Mouse (Mus musculus) brain, adult 2 months (tissue): Measurements from ENCODE around the gene Gm2696.
"Not testable (repeated sequence)": the region's sequence is repeated elsewhere in the genome, so short reads cannot be mapped to it uniquely, and the experiment has no call there.

Experiments
- DNase-seq: peaks from one replicate; pipeline ENCODE4 v3.0.0; 2011; ENCODE audit warnings: low read depth, low spot score

Gene Gm2696

DNA sequence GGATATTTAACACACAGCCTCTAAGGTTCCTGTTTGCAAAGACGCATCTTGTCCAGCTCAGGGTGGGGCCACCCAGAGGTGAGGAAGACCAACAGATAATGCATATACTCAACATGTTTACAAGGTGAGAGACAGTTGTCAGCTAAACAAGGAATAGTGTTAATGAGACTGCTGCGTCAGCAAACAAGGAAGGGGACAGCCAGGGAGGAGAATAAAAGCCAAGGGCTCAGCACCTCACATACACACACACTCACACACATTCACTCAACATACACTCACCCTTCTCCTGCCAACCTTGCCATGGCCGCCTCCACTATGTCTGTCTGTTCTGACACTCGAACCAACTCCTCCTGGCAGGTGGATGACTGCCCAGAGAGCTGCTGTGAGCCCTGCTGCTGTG, at the start of gene Gm2696:
TSS of gene Gm2696 (plus strand) at position 301 of the 400 bp plus-strand sequence.
- DNase-seq, result no peak

- no peak for DNase-seq
These were observed 44.8 kb upstream of the Gm2696 start for GRCm38 (mm10) chr10:77769727-77770126.

DNA sequence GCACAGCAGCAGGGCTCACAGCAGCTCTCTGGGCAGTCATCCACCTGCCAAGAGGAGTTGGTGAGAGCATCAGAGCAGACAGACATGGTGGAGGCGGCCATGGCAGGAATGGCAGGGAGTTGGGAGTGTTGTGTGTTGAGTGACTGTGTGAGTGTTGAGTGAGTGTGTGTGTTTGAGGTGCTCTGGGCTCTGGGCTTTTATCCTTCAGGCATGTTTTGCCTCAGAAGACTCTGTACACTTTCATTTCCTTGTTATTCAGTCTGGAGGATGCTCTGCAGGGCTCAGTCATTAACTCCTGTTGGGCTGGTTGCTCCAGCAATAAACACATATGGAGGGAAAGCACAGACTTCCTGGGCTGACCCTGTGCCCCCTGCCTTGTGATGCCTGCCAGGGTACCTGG, 43.3 kb upstream of the Gm2696 start, which contains the start of gene Gm3238:
TSS of gene Gm3238 (minus strand) at position 101 of the 400 bp plus-strand sequence.
- not testable (repeated sequence) for DNase-seq

- not testable (repeated sequence) for DNase-seq
These were observed 42.3 kb upstream of the Gm2696 start for GRCm38 (mm10) chr10:77772142-77772541.

- DNase-seq, result not testable (repeated sequence)
These were observed 37.6 kb upstream of the Gm2696 start, which contains the start of gene Gm7138 for GRCm38 (mm10) chr10:77776844-77777243. Gene Gm7138 (minus strand): TSS chr10:77776944.

DNA sequence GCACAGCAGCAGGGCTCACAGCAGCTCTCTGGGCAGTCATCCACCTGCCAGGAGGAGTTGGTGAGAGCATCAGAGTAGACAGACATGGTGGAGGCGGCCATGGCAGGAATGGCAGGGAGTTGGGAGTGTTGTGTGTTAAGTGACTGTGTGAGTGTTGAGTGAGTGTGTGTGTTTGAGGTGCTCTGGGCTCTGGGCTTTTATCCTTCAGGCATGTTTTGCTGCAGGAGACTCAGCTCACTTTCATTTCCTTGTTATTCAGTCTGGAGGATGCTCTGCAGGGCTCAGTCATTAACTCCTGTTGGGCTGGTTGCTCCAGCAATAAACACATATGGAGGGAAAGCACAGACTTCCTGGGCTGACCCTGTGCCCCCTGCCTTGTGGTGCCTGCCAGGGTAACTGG, 32.0 kb upstream of the Gm2696 start, which contains the start of gene Gm3250:
TSS of gene Gm3250 (minus strand) at position 101 of the 400 bp plus-strand sequence.
- DNase-seq, result not testable (repeated sequence)

DNA sequence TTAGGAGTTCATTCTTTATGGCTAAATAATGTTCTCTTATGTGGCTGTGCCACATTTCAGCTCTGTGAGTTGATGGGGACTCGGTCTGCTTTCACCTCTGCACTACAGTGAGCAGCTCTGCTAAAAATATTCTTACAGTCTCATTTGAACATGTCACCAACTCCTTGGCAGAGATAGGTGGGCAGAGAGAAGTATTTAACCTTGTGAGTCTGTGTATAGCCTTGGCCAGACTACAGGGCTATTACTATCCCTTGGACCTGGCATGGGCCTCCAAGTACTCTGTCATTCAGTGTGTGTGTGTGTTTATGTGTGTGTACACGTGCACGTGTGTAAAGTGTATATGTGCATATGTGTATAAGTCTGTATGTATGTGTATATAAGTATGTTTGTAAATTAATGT, 31.1 kb upstream of the Gm2696 start:
- DNase-seq, result not testable (repeated sequence)

GRCm38 (mm10) chr10:77787876-77788275, 26.6 kb upstream of the Gm2696 start, which contains the start of gene Gm7137:
Gene Gm7137 (minus strand): TSS chr10:77788200.
- DNase-seq, result not testable (repeated sequence)

DNA sequence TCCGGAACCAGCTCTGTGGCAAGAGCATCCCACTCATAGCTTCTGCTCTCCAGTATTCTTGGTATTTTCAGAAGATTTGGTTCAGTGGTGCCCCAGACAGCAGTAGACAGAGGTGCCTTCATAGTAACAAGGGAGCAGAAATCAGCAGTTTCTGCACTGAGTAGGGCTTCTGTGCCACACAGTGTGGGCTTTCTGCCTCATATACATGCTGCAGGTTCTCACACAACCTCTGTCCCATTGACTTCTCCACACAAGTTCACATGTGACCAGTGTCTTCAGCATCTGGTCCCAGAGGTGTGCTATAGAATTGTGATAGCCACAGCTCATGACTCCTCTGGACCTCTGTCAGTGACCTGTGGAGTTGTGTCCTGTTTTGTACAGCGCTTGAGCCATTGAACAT, 25.9 kb upstream of the Gm2696 start:
- no peak for DNase-seq

- no peak for DNase-seq
These were observed 19.5 kb upstream of the Gm2696 start, which contains the start of gene Gm9639 for GRCm38 (mm10) chr10:77794976-77795375. Gene Gm9639 (minus strand): TSS chr10:77795076.

GRCm38 (mm10) chr10:77797677-77798076, 16.8 kb upstream of the Gm2696 start:
- DNase-seq, result no peak

DNA sequence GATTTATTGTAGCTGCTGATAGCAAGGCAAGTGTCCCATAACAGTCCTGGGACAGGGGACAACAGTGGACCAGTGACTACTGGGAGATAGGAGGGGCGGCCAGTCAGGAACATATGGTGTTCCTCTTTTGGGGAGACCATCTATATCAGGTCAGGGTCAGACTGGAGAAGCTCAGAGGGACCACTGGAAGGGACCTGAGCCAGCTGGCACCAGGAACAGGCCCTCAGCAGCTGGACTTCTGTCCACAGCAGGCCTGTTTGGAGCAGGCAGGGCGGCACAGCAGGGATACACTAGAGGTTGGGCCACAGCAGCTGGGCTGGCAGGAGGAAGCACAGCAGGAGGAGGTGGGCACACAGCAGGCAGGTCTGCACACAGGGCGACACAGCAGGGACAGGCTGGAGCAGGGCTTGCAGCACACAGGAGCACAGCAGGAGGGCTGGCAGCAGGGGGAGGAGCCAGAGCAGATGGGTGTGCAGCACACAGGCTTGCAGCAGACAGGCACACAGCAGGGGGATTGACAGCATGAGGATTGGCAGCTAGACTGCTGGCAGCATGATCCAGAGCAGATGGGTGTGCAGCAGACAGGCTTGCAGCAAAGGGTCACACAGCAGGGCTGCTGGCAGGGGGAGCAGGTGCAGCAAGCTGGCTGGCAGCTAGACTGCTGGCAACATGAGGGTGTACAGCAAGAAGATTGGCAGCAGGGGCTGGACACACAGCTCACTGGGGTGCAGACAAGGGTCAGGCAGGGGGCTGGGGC, 16.1 kb upstream of the Gm2696 start:
- peak; percentile 23 for DNase-seq

GRCm38 (mm10) chr10:77798921-77799508, 15.5 kb upstream of the Gm2696 start, which contains the start of gene Gm19668:
Gene Gm19668 (minus strand): TSS chr10:77799133.
- no peak for DNase-seq

GRCm38 (mm10) chr10:77804095-77804494, 10.4 kb upstream of the Gm2696 start:
- DNase-seq, result no peak

- no peak for DNase-seq
These were observed 2.7 kb upstream of the Gm2696 start, which contains the start of gene Gm9507 for GRCm38 (mm10) chr10:77811743-77812142. Gene Gm9507 (minus strand): TSS chr10:77811843.

GRCm38 (mm10) chr10:77815514-77815913, 1.0 kb downstream of the Gm2696 start:
- peak; percentile 19 for DNase-seq

DNA sequence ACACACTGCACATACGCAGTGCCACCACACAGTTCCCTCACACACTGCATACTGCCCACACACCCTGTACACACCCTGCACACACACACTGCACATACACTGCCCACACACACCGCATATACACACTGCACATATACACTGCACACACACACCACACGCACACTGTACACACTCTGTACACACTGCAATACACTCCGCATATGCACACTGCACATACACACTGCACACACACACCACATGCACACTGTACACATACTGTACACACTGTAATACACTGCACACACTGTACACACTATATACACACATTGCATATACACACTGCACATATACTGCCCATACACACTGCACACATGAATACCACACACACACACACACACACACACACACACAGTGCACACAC, 4.0 kb downstream of the Gm2696 start:
- no peak for DNase-seq

- no peak for DNase-seq
These were observed 4.7 kb downstream of the Gm2696 start for GRCm38 (mm10) chr10:77819203-77819602.

- no peak for DNase-seq
These were observed 12.5 kb downstream of the Gm2696 start, which contains the start of gene Krtap10-4 for GRCm38 (mm10) chr10:77826951-77827350. Gene Krtap10-4 (minus strand): TSS chr10:77827095.

DNA sequence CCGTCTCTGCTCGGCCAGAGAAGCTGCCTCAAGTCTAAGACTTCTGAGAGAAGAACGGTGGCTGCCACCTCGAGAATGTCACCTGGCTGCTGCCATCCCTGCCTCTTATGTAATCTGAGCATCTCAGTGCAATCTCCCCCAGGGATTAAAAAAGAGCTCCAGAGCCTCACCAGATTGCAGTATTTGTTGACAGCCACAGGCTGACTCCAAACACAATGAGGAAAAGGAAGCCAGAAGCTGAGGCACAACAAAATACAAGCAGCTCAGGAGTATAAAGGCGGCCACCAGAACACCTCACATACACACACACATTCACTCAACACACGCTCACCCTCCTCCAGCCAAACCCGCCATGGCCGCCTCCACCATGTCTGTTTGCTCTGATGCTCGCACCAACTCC, 21.2 kb downstream of the Gm2696 start, which contains the start of gene Krtap10-10:
TSS of gene Krtap10-10 (plus strand) at position 301 of the 400 bp plus-strand sequence.
- peak; percentile 35 for DNase-seq

GRCm38 (mm10) chr10:77839006-77839405, 24.5 kb downstream of the Gm2696 start:
- no peak for DNase-seq

DNA sequence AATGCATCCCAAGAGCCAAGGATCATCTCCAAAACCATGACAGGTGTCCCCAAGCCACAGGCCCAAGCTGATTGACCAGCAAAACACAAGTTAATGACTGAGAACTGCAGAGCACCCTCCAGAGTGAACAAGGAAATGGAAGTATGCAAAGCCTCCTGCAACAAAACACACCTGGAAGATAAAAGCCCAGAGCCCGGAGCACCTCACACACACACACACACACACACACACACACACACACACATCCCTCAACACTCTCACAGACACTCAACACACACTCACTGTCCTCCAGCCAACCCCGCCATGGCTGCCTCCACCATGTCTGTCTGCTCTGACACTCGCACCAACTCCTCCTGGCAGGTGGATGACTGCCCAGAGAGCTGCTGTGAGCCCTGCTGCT, 32.0 kb downstream of the Gm2696 start, which contains the start of gene Gm36176:
TSS of gene Gm36176 (plus strand) at position 301 of the 400 bp plus-strand sequence.
- no peak for DNase-seq
